Mouse (Mus musculus): Measurements from ENCODE around the gene Mtss1l.

- no peak for TF ChIP-seq POLR2A (IDR thresholded peaks at IDR 0.05; ENCODE audit: low read depth, low read length)
- peak; percentile 27 for TF ChIP-seq CTCF (conservative IDR thresholded peaks at IDR 0.05; ENCODE audit: insufficient read depth, insufficient read length, low read depth, low read length)
These were observed 28.4 kb downstream of the Mtss1l start for GRCm38 (mm10) chr8:110749500-110750170.

All from kidney, adult 2 months (tissue).